Mouse (Mus musculus) spleen, embryonic (tissue): ENCODE data around the gene Morn5.

Experiments used
- CTCF ChIA-PET: fragments of 350-600 bp; sonication (Branson Sonifier 250); formaldehyde crosslinking; loops from one replicate; lab custom pipeline; 2022; lab: Charles Lee

The Morn5 gene

GRCm38 (mm10) chr2:36067132-36067531 lies 17.9 kb downstream of the Morn5 start:
- CTCF ChIA-PET = no interaction called here

- CTCF ChIA-PET = interaction anchor here (0.8 kb wide), 1 partner anchor 21 kb away, joined by 3 read pairs; no protein-coding TSS in a partner anchor
Measured at GRCm38 (mm10) chr2:36071660-36072305, 22.5 kb downstream of the Morn5 start.

- CTCF ChIA-PET = no interaction called here
Measured at GRCm38 (mm10) chr2:36073781-36074180, 24.5 kb downstream of the Morn5 start.

GRCm38 (mm10) chr2:36075210-36075609 lies 26.0 kb downstream of the Morn5 start:
- CTCF ChIA-PET = no interaction called here

- CTCF ChIA-PET = interaction anchor here (0.7 kb wide), 1 partner anchor 9 kb away, joined by 6 read pairs; no protein-coding TSS in a partner anchor
Measured at GRCm38 (mm10) chr2:36077160-36077761, 28.0 kb downstream of the Morn5 start.

GRCm38 (mm10) chr2:36081446-36081845 lies 32.2 kb downstream of the Morn5 start:
- CTCF ChIA-PET = interaction anchor here (0.5 kb wide), 1 partner anchor 45 kb away, joined by 6 read pairs; no protein-coding TSS in a partner anchor

- CTCF ChIA-PET = no interaction called here
Measured at GRCm38 (mm10) chr2:36082802-36083580, 33.7 kb downstream of the Morn5 start.

GRCm38 (mm10) chr2:36085041-36085440 lies 35.8 kb downstream of the Morn5 start:
- CTCF ChIA-PET = no interaction called here

GRCm38 (mm10) chr2:36089190-36089589 lies 39.9 kb downstream of the Morn5 start:
- CTCF ChIA-PET = no interaction called here

- CTCF ChIA-PET = interaction anchor here (0.6 kb wide), 1 partner anchor 188 kb away, joined by 4 read pairs; no protein-coding TSS in a partner anchor
Measured at GRCm38 (mm10) chr2:36090853-36091741, 41.8 kb downstream of the Morn5 start.

GRCm38 (mm10) chr2:36092748-36093147 lies 43.5 kb downstream of the Morn5 start:
- CTCF ChIA-PET = no interaction called here

- CTCF ChIA-PET = no interaction called here
Measured at GRCm38 (mm10) chr2:36093301-36093700, 44.0 kb downstream of the Morn5 start.

- CTCF ChIA-PET = no interaction called here
Measured at GRCm38 (mm10) chr2:36093914-36094475, 44.7 kb downstream of the Morn5 start.

- CTCF ChIA-PET = no interaction called here
Measured at GRCm38 (mm10) chr2:36097129-36097815, 48.0 kb downstream of the Morn5 start.

GRCm38 (mm10) chr2:36098021-36098420 lies 48.8 kb downstream of the Morn5 start:
- CTCF ChIA-PET = no interaction called here

- CTCF ChIA-PET = no interaction called here
Measured at GRCm38 (mm10) chr2:36099739-36100138, 50.5 kb downstream of the Morn5 start.

GRCm38 (mm10) chr2:36101866-36102558 lies 52.8 kb downstream of the Morn5 start:
- CTCF ChIA-PET = interaction anchor here (0.6 to 0.8 kb wide), 2 partner anchors 18 to 138 kb away, joined by 3 to 10 read pairs; no protein-coding TSS in a partner anchor

GRCm38 (mm10) chr2:36102559-36102946 lies 53.3 kb downstream of the Morn5 start:
- CTCF ChIA-PET = interaction anchor here (0.6 kb wide), 1 partner anchor 138 kb away, joined by 3 read pairs; no protein-coding TSS in a partner anchor

- CTCF ChIA-PET = no interaction called here
Measured at GRCm38 (mm10) chr2:36103069-36103554, 53.9 kb downstream of the Morn5 start.
